Mouse (Mus musculus) liver, adult 2 months (tissue): ENCODE measurements around the gene Pde9a. TPM values are rescaled to one million over a fixed set of nuclear protein-coding genes. Genes with fewer than 3 reads are reported as not detected.

ENCODE experiments used
- DNase-seq: peaks from one replicate; pipeline ENCODE4 v3.0.0-alpha.2; 2011; ENCODE audit warnings: low read depth, low spot score; ENCODE audit errors: extremely low read depth
- H3K27ac ChIP-seq: fragments of 200-500 bp; replicated peaks from 2 replicates; pipeline ENCODE4 v1.5.1; 2012; ENCODE audit warnings: low read depth, mild to moderate bottlenecking, control low read depth, inconsistent platforms, low read length; ENCODE audit not compliant: insufficient read depth
- H3K27me3 ChIP-seq: fragments of 200-500 bp; 2 replicates; pipeline ENCODE4 v1.6.1; 2012; ENCODE audit warnings: mild to moderate bottlenecking, moderate library complexity, low read length, inconsistent platforms; ENCODE audit not compliant: control insufficient read depth, insufficient read depth
- H3K36me3 ChIP-seq: fragments of 200-500 bp; 2 replicates; pipeline ENCODE4 v1.6.1; 2012; ENCODE audit warnings: low read length, inconsistent platforms; ENCODE audit not compliant: control insufficient read depth, insufficient read depth
- H3K4me1 ChIP-seq: fragments of 200-500 bp; 2 replicates; pipeline ENCODE4 v1.6.1; 2011; ENCODE audit warnings: low read length; ENCODE audit not compliant: control insufficient read depth, insufficient read depth
- H3K4me3 ChIP-seq: fragments of 200-500 bp; 2 replicates; pipeline ENCODE4 v1.5.1; 2011; ENCODE audit warnings: low read depth, mild to moderate bottlenecking, control low read depth, low read length, moderate library complexity; ENCODE audit not compliant: insufficient read depth
- H3K79me2 ChIP-seq: fragments of 200-500 bp; 2 replicates; pipeline ENCODE4 v1.6.1; 2012; ENCODE audit warnings: inconsistent platforms, mild to moderate bottlenecking, low read length, moderate library complexity; ENCODE audit not compliant: control insufficient read depth, insufficient read depth
- H3K9ac ChIP-seq: fragments of 200-500 bp; 2 replicates; pipeline ENCODE4 v1.6.1; 2012; ENCODE audit warnings: low read depth, mild to moderate bottlenecking, control low read depth, inconsistent platforms, low read length
- CTCF ChIP-seq: fragments of 200-500 bp; IDR thresholded peaks from 2 replicates; pipeline ENCODE4 v1.5.1; 2011; ENCODE audit warnings: low read depth, low read length, control low read depth
- POLR2A ChIP-seq: fragments of 200-500 bp; IDR thresholded peaks from 2 replicates; pipeline ENCODE4 v1.6.1; 2011; ENCODE audit warnings: low read length, control low read depth; ENCODE audit not compliant: insufficient read depth; ENCODE audit errors: extremely low read depth
- WGBS: fragments of 180-500 bp; shearing (Covaris S2); methylation state at CpG from one replicate; pipeline ENCODE4 v1.1.7; 2018; 5-methylcytosine and 5-hydroxymethylcytosine counted together
- polyA plus RNA-seq: library from polyadenylated mRNA; depleted of rRNA; stranded (reverse); fragments of >200 nt; gene quantifications from 2 replicates; pipeline ENCODE4 v1.2.3, GENCODE M21; 2012
- total RNA-seq: library from RNA; depleted of rRNA; stranded (reverse); fragments of >200 nt; gene quantifications from 2 replicates; pipeline ENCODE4 v1.2.3, GENCODE M21; 2014

Gene Pde9a
- total and polyA plus RNA-seq, 2 experiments, result 9.1 to 66.9 TPM

DNA sequence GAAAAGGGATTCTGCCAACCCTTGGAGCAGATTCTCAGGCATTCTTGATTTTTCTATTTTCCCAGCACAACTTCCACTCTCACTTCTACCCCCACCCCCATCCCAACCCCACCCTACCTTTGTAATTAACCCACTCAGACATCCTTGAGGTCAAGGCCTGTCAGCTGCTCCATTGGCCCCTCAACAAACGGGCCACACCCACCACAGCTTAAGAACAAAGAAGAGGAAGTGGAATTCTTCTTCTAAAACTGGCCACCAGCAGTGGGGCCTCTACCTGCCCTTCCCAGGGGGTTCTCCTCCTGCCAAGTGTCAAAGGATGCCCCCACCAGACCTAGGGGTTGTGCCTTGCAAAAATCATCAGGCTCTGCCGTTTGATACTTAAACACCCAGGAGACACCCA, 37.0 kb downstream of the Pde9a start:
- no peaks in the 10 kb centered on the region for H3K4me1 ChIP-seq
- DNase-seq, result no peak
- H3K4me3 ChIP-seq, result no peak overlapping the region
- WGBS, result 80% methylated on average over 2 of the region's 2 CpGs
- no peak overlapping the region for H3K9ac ChIP-seq
- TF ChIP-seq CTCF (no peak), POLR2A (no peak)
- no peaks in the 10 kb centered on the region for H3K27me3 ChIP-seq
- H3K79me2 ChIP-seq, result no peaks in the 10 kb centered on the region
- no peaks in the 10 kb centered on the region for H3K36me3 ChIP-seq
- no peak overlapping the region for H3K27ac ChIP-seq

DNA sequence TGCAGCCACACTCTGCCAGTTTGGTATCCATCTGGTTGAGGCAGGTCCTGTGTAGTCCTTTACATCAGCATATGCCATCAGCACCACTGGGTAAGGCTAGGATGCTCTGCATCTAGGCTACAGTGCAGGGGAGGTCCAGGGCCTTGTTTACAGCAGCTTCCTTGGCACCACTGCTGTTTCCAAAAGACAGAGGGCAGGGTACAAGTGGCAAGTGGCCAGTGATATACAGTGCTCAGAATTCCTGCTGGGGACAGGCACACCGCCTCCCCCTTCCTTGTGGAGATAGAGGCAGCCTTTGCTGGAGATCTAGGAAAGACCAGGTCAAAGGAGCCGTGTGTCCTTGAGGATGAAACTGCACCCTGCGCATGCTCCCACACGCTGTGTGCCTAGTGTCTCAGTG, 38.3 kb downstream of the Pde9a start:
- peak; percentile 21 for DNase-seq
- Histone ChIP-seq H3K27me3 (no peaks in the 10 kb centered on the region), H3K36me3 (no peaks in the 10 kb centered on the region), H3K9ac (no peak overlapping the region), H3K27ac (no peak overlapping the region), H3K4me3 (no peak overlapping the region), H3K79me2 (no peaks in the 10 kb centered on the region), H3K4me1 (no peaks in the 10 kb centered on the region)
- TF ChIP-seq POLR2A (no peak), CTCF (no peak)
- WGBS, result 75% methylated on average over 4 of the region's 4 CpGs

DNA sequence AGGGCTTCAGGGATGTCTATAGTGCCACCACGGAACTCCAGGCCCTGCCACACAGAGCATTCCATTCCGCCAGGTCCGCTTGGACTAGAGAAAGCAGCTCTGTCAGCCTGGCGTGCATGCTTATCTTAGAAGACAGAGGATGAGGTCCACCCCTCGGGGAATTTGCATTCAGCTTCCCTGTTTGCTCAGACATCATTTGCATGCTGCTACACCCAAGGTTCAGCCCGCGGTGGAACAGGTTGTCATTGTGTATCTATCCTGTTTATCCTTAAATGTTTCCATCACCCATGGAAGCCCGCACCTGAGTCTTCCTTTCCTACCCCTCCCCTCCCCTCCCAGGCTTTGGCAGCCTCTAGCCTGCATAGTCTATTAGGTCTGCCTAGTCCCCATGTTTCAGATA, 38.8 kb downstream of the Pde9a start:
- DNase-seq, result no peak
- no peak overlapping the region for H3K9ac ChIP-seq
- H3K4me1 ChIP-seq, result no peaks in the 10 kb centered on the region
- 66% methylated on average over 8 of the region's 8 CpGs for WGBS
- TF ChIP-seq POLR2A (no peak), CTCF (no peak)
- no peak overlapping the region for H3K27ac ChIP-seq
- no peaks in the 10 kb centered on the region for H3K79me2 ChIP-seq
- no peak overlapping the region for H3K4me3 ChIP-seq
- H3K36me3 ChIP-seq, result no peaks in the 10 kb centered on the region
- no peaks in the 10 kb centered on the region for H3K27me3 ChIP-seq

DNA sequence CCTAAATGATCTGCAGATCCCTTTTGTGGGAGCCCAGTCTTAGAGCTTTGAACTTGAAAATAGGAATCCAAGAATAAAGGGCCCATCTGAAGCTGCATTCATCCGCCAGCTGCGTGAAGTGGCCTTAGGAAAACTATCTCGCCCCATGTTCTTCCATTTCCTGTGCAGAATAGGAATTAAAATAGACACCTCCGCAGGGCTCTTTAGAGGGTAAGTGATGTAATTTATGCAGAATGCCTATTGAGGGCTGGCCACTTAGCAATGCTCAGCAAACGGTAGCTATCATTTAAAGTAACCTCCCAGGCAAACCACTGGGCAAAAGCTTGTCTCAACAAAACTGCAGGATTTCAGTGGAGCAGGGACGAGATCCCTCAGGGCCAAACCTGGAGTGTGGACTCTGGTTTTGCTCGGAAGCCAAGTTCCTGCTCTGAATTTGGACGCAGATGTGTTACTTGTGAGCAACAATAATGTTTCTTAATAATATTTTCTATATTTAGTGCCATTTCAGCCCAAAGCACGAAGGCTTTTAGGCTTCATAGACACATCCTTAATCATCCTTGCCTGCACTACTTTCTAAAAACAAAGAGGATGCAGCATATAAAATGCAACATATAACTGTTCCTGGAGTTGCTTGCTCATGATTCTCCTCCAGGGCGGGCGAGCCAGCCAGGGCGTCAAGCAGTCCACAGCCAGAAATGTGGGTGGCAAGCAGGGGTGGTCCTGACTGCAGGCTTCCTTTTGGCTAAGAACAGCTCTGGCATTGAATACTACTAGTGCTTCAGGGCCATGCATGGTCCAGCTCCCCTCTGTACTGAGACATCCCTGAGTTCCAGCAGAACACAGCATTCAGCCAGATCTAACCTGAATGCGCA, 40.1 kb downstream of the Pde9a start:
- H3K36me3 ChIP-seq, result no peaks in the 10 kb centered on the region
- TF ChIP-seq CTCF, result no peak
- no peak for TF ChIP-seq POLR2A
- 85% methylated on average over 13 of the region's 13 CpGs for WGBS
- H3K79me2 ChIP-seq, result no peaks in the 10 kb centered on the region
- H3K27me3 ChIP-seq, result no peaks in the 10 kb centered on the region
- no peak overlapping the region for H3K4me3 ChIP-seq
- no peak overlapping the region for H3K9ac ChIP-seq
- H3K4me1 ChIP-seq, result no peaks in the 10 kb centered on the region
- H3K27ac ChIP-seq, result no peak overlapping the region
- DNase-seq, result no peak

DNA sequence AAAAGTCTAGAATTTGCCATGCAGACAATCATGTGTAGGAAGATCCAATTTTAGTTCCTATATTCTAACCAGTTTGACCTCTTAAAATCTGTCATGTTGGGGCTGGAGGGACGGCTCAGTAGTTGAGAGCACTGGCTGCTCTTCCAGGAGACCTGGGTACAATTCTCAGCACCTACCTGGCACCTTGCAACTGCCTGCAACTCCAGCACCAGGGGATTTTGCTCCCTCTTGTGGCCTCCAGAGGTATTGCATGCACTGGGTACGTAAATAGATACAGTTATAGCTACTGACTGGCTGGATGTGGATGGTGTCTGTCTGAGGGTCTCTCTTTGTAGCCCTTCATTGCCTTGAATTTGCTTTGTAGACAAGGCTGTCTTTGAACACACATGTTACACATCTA, 43.4 kb downstream of the Pde9a start:
- TF ChIP-seq CTCF (peak; percentile 69), POLR2A (no peak)
- Histone ChIP-seq H3K4me3 (no peak overlapping the region), H3K36me3 (no peaks in the 10 kb centered on the region), H3K79me2 (no peaks in the 10 kb centered on the region; the same call in 1 of the 2 replicates), H3K9ac (no peak overlapping the region), H3K27me3 (no peaks in the 10 kb centered on the region), H3K27ac (no peak overlapping the region), H3K4me1 (no peaks in the 10 kb centered on the region)
- DNase-seq, result peak; percentile 16
- 100% methylated on average over 2 of the region's 2 CpGs for WGBS

DNA sequence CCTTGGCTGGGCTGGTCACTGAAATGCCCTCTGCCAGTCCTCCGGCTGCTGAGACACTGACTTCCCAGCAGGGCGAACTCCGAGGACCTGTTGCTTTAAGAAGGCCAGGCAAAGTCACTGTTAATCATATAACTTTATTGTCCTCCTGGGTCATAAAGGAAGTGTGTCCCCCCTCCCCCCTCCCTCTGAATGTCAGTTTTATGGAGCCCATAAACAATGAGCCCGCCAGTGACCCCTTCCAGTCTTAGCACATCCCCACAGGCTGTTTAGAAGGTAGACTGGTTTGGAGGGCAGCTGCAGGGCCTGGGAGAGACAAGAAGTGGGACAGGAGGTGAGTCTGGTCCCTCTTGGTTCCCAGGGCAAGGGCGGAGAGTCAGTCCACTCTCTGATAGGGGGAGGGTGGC, 46.9 kb downstream of the Pde9a start:
- Histone ChIP-seq H3K27ac (no peak overlapping the region), H3K4me3 (no peak overlapping the region), H3K36me3 (no peaks in the 10 kb centered on the region), H3K27me3 (no peaks in the 10 kb centered on the region), H3K4me1 (no peaks in the 10 kb centered on the region), H3K79me2 (no peaks in the 10 kb centered on the region; the same call in 1 of the 2 replicates), H3K9ac (no peak overlapping the region)
- no peak for DNase-seq
- 79% methylated on average over 5 of the region's 5 CpGs for WGBS
- TF ChIP-seq POLR2A (no peak), CTCF (no peak)
